Mouse (Mus musculus) erythroblast, embryonic 14.5 days (primary cell): ENCODE data around the gene Slc25a42. TPM values are rescaled to one million over a fixed set of nuclear protein-coding genes. Genes with fewer than 3 reads are reported as not detected.
"Not testable (repeated sequence)": the region's sequence is repeated elsewhere in the genome, so short reads cannot be mapped to it uniquely, and the experiment has no call there.

ENCODE experiments used
- H3K27me3 ChIP-seq: 2 replicates; pipeline ENCODE4 v1.6.1; 2012; ENCODE audit warnings: inconsistent platforms; ENCODE audit not compliant: control insufficient read depth
- H3K36me3 ChIP-seq: 2 replicates; pipeline ENCODE4 v1.6.1; 2012; ENCODE audit warnings: mild to moderate bottlenecking, inconsistent platforms; ENCODE audit not compliant: control insufficient read depth
- H3K4me1 ChIP-seq: 2 replicates; pipeline ENCODE4 v1.6.1; 2012; ENCODE audit warnings: inconsistent platforms; ENCODE audit not compliant: control insufficient read depth
- H3K4me3 ChIP-seq: replicated peaks from 2 replicates; pipeline ENCODE3; 2012; ENCODE audit warnings: moderate library complexity, mild to moderate bottlenecking, inconsistent platforms
- H3K9me3 ChIP-seq: 2 replicates; pipeline ENCODE4 v1.6.1; 2012; ENCODE audit warnings: low read length, inconsistent platforms, mixed read lengths; ENCODE audit not compliant: control insufficient read depth
- GATA1 ChIP-seq: IDR thresholded peaks from 2 replicates; pipeline ENCODE4 v1.6.1; 2012; ENCODE audit warnings: low read length, inconsistent platforms, mixed read lengths
- TAL1 ChIP-seq: IDR thresholded peaks from 3 replicates; pipeline ENCODE4 v1.6.1; 2012; ENCODE audit warnings: low read length, inconsistent platforms, mixed read lengths
- polyA plus RNA-seq: library from polyadenylated mRNA; stranded (reverse); fragments of >175 nt; gene quantifications from 2 replicates; pipeline ENCODE4 v1.2.3, GENCODE M21; 2012

The Slc25a42 gene
- polyA plus RNA-seq, 1 experiment, result 2.9 TPM

DNA sequence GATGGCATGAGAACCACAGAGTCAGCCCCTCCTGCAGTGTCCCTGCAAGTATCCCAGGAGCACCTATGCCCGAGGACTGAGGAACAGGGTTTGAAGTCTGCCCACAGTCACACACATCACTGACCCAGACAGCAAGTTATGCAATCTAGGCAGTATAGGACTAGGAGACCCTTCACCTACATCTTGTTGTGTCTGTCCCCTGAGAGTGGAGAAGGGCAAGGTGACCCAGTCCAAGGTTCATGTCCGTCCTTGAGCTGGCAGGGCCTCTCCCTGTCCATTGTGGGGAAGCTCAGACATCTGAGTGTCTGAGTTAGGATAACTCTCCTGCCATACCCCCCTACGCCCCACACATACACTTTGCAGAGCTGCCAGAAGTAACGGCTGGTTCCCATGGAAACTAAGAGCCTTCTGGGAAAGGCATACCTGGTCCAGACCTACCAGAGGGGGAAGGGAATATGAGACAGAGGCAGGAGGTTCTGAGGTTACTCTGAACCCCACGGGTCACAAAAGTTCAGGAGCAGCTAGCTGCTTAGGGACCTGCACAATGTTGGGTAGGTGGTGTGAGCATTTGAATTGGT lies 7.1 kb upstream of the Slc25a42 start:
- no peak for TF ChIP-seq TAL1
- Histone ChIP-seq H3K27me3 (no peaks in the 10 kb centered on the region), H3K4me1 (peaks cover 10% of the 10 kb centered on the region), H3K4me3 (no peak overlapping the region), H3K36me3 (peaks cover 38% of the 10 kb centered on the region), H3K9me3 (no peaks in the 10 kb centered on the region)

DNA sequence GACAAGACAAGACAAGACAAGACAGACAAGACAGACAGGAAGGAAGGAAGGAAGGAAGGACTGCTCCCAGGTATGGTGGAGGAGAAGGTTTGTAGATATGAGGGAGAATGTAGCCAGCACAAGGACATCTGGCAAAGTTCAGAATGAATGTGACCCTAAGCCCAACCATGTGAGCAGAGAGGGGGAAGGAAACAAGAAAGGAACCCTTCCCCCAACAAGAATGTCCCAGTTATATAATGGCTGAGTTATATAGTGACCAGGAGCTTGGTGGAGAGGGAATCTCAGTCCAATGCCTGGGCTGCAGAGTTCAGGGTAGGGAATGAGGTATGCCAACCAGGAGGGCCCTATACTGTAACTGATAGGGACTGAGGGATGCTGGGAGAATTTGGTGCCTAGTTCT lies 5.3 kb upstream of the Slc25a42 start:
- Histone ChIP-seq H3K4me1 (peaks cover 25% of the 10 kb centered on the region), H3K9me3 (no peaks in the 10 kb centered on the region), H3K36me3 (peaks cover 20% of the 10 kb centered on the region), H3K27me3 (no peaks in the 10 kb centered on the region), H3K4me3 (no peak overlapping the region)
- TF ChIP-seq GATA1 (no peak), TAL1 (no peak)

GRCm38 (mm10) chr8:70216566-70216965 lies 4.5 kb upstream of the Slc25a42 start:
- Histone ChIP-seq H3K4me3 (no peak overlapping the region), H3K36me3 (peaks cover 12% of the 10 kb centered on the region), H3K27me3 (no peaks in the 10 kb centered on the region), H3K4me1 (peaks cover 29% of the 10 kb centered on the region), H3K9me3 (no peaks in the 10 kb centered on the region)
- TF ChIP-seq GATA1, result no peak
- no peak for TF ChIP-seq TAL1

DNA sequence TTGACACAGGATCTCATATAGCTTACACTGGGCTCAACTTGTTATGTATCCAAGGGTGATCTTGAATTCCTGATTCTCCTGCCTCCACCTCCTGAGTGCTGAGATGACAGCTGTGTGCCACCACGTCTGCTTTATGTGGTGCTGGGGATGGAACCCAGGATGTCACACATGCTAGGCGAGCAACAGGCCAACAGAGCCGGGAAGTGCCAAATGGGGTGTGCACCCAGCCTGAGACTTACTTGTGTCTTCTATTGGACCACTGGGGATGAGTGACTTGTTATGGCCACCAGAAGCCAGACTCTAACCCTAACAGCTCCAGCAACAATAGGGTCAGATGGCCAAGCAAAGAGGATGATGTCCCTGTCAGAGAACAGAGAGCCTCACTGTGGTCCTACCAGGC lies 4.1 kb upstream of the Slc25a42 start:
- H3K27me3 ChIP-seq, H3K36me3 ChIP-seq, H3K9me3 ChIP-seq, H3K4me3 ChIP-seq: not testable (repeated sequence)
- peaks cover 33% of the 10 kb centered on the region for H3K4me1 ChIP-seq

DNA sequence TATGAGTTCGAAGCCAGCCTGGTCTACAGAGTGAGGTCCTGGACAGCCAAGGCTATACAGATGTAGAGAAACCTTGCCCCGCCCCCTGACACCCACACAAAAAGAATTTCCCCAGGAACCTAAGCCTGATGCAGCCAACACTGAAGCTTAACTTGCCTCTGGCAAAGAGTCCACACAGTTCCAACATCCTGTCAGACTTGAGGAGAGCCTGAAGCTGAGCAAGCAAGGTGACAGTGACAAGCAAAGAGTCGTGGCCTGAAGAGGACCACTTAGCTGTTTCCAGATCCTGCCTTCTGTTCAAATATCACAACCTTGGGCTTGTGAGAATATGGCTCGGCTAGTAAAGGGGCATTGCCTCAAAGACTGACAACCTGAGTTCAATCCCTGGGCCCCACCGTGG lies 3.0 kb upstream of the Slc25a42 start:
- no peak overlapping the region for H3K4me3 ChIP-seq
- H3K36me3 ChIP-seq, result peaks cover 7% of the 10 kb centered on the region
- H3K27me3 ChIP-seq, result no peaks in the 10 kb centered on the region
- TF ChIP-seq GATA1, result no peak
- TF ChIP-seq TAL1, result no peak
- peaks cover 44% of the 10 kb centered on the region for H3K4me1 ChIP-seq
- H3K9me3 ChIP-seq, result no peaks in the 10 kb centered on the region

GRCm38 (mm10) chr8:70214411-70214810 lies 2.3 kb upstream of the Slc25a42 start:
- H3K4me1 ChIP-seq, result peaks cover 50% of the 10 kb centered on the region

DNA sequence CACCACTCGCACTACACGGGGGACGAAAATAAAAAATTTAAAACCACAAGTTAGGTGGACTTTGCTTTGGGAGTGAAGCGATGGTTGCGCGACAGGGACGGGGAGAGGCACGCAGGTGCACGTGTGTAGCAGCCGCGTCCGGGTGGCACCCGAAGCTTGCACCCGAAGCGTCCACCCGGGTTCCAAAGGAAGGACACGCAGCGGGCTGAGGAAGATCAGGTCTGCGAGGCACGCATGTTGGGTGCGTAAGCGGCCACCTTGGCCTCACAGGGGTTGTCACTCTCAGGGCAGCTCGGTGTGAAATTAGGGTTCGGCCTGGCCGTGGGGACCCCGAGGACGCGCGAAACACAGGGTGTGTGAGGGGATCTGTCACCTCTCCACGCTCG lies 386 bp downstream of the Slc25a42 start:
- Histone ChIP-seq H3K9me3 (no peaks in the 10 kb centered on the region), H3K4me3 (peak overlapping the region; percentile 70), H3K36me3 (peaks cover 30% of the 10 kb centered on the region), H3K27me3 (no peaks in the 10 kb centered on the region), H3K4me1 (peaks cover 74% of the 10 kb centered on the region)
- TF ChIP-seq GATA1, result no peak
- no peak for TF ChIP-seq TAL1

More at GRCm38 (mm10) chr8:70214411-70214810, 2.3 kb upstream of the Slc25a42 start:
- Histone ChIP-seq H3K36me3 (peaks cover 10% of the 10 kb centered on the region), H3K9me3 (no peaks in the 10 kb centered on the region), H3K27me3 (no peaks in the 10 kb centered on the region), H3K4me3 (no peak overlapping the region)
- no peak for TF ChIP-seq GATA1
- TF ChIP-seq TAL1, result no peak

DNA sequence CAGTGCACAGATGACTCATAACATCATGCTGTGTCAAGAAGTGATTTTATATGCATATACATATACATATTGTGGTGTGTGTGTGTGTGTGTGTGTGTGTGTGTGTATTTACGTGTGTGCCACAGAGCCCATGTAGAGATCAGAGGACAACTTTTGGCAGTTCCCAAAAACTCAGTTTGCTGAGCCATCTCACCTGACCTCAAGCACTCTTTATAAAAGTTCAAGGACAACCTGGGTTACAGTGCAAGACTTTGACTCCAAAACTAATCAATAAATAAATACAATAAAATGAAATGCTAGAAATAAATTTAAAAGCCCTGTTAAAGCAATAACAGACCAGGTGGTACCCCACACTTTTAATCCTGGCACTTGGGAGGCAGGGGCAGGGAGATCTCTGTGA lies 830 bp downstream of the Slc25a42 start:
- Histone ChIP-seq H3K36me3 (peaks cover 33% of the 10 kb centered on the region), H3K4me3 (peak overlapping the region; percentile 70), H3K4me1 (peaks cover 78% of the 10 kb centered on the region), H3K9me3 (no peaks in the 10 kb centered on the region), H3K27me3 (no peaks in the 10 kb centered on the region)
- no peak for TF ChIP-seq GATA1
- TF ChIP-seq TAL1, result no peak

DNA sequence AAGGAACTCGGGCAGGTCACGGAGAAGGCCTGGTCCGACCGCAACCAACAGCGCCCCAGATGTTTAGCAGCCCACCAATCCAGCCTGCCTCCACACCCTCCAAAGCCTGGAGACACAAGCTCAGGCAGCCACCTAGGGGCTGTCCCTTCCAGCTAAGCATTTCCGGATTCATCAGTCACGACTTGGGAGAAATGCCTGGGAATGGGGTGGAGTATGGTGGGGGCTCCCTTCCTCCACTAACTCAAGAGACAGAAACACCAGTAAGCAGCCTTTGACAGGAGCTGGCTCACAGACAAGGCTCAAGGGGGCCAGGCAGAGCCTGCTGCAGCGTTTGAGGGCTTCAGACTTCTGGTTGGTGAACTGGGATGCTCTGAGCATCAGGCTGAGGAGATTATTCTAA lies 1.6 kb downstream of the Slc25a42 start:
- peaks cover 78% of the 10 kb centered on the region for H3K4me1 ChIP-seq
- TF ChIP-seq TAL1, result no peak
- no peak for TF ChIP-seq GATA1
- peaks cover 33% of the 10 kb centered on the region for H3K36me3 ChIP-seq
- H3K9me3 ChIP-seq, result no peaks in the 10 kb centered on the region
- H3K27me3 ChIP-seq, result no peaks in the 10 kb centered on the region
- peak overlapping the region; percentile 70 for H3K4me3 ChIP-seq

DNA sequence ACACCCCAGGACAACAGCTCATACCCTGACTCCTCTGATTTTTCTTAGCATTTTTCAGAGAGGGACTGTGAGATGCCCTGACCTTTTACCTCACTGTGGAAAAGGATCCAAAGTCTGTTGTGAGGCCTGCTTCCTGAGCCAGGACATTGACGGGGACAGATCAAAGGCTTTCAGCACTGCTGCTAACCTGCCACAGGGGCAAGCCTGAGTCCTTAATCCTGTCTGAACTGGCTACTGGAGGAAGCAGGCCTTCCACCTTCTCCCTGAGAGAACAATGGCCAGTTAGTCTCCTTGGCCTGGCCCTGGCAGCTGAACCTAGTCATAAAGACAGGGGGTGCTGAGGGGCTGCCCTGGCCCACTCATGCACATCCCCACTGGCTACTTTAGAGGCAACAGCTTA lies 4.0 kb downstream of the Slc25a42 start:
- Histone ChIP-seq H3K27me3 (no peaks in the 10 kb centered on the region), H3K4me1 (peaks cover 77% of the 10 kb centered on the region), H3K4me3 (no peak overlapping the region), H3K9me3 (no peaks in the 10 kb centered on the region), H3K36me3 (peaks cover 51% of the 10 kb centered on the region)
- TF ChIP-seq GATA1 (no peak), TAL1 (no peak)
